Mouse (Mus musculus) large intestine, adult 2 months (tissue): ENCODE measurements around the gene Olfr1277. TPM values are rescaled to one million over a fixed set of nuclear protein-coding genes. Genes with fewer than 3 reads are reported as not detected.

Experiments used
- DNase-seq: peaks from one replicate; pipeline ENCODE4 v3.0.0-alpha.2; 2012; ENCODE audit warnings: low read depth, low spot score
- WGBS: fragments of 180-500 bp; shearing (Covaris S2); methylation state at CpG from one replicate; pipeline ENCODE4 v1.1.7; 2018; 5-methylcytosine and 5-hydroxymethylcytosine counted together
- polyA plus RNA-seq: library from polyadenylated mRNA; depleted of rRNA; stranded (reverse); fragments of >200 nt; gene quantifications from 2 replicates; pipeline ENCODE4 v1.2.3, GENCODE M21; 2012; rRNA removed

Olfr1277 gene
- not detected in 2 replicates for polyA plus RNA-seq

DNA sequence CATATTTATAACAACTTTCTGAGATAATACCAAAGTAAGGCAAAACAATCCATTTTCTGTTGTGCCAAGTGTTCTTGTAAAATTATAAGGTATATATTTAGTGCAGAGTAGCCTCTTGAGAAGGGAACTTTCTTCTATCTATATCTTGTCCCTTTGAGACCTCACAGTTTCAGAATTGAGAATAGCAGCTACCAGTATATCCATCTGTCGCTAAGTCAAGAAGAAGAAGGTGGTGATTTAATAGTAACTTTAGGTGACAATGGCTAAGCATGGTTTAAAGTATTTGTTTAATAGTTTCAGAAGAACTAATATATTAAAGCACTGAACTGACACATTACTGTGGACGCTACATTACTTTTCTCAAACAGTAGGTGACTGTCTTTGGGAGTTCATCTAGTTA lies at the start of gene Olfr1277:
Gene Olfr1277 (minus strand): TSS at position 101 of the 400 bp plus-strand sequence.
- WGBS, result 69% methylated on average over 2 of the region's 2 CpGs
- no peak for DNase-seq

DNA sequence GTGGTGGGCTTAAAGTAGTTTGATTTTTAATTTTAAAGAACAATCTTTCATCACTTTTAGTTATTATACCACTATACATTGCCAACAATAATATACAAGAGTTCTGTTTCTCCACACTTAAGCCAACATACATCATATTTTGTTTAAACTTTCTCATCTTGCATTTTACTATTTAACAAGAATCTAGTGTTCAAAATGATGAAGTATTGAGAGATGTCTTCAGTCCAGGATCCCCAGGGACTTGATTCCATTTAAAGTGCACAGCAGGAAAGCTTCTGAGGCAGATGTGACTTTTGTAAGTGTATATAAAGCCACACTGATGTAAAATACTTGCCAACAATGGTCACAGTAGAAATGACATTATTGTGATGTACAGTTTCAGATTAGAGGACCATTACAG lies 39.8 kb upstream of the Olfr1277 start, which contains the start of gene Olfr1280:
Gene Olfr1280 (plus strand): TSS at position 301 of the 400 bp plus-strand sequence.
- DNase-seq, result no peak

DNA sequence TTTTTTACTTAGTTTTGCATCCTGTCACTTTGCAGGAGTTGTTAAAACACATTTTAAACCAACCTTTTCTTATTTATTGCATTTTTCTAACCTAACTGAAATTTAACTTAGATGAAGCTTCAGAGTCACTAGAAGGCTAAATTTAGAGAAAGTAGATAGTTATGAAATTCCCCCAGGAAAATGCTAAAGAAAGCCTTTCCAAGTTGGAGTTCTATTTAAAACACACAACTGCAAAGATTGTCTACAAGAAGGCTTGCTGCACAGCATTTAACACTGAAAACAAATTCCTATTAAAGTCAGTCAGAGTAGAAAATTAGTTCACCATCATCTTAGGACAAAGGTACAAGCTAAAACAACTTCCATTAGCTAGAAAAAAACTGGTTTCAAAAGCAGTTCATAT lies 26.5 kb upstream of the Olfr1277 start, which contains the start of gene Olfr1279:
Gene Olfr1279 (plus strand): TSS at position 262 of the 400 bp plus-strand sequence.
- no peak for DNase-seq

DNA sequence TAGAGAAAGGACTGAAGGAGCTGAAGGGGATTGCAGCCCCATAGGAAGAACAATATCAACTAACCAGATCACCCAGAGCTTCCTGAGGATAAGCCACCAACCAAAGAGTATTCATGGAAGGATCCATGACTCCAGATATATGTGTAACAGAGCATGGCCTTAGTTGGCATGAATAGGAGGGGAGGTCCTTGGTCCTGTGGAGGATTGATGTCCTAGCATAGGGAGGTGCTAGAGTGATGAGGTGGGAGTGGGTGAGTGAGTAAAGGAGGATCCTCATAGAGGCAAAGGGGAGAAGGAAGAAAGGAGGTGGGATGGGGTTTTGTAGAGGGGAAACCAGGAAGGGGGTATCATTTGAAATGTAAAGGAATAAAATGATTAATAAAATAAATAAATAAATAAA lies 24.6 kb upstream of the Olfr1277 start:
- no peak for DNase-seq

DNA sequence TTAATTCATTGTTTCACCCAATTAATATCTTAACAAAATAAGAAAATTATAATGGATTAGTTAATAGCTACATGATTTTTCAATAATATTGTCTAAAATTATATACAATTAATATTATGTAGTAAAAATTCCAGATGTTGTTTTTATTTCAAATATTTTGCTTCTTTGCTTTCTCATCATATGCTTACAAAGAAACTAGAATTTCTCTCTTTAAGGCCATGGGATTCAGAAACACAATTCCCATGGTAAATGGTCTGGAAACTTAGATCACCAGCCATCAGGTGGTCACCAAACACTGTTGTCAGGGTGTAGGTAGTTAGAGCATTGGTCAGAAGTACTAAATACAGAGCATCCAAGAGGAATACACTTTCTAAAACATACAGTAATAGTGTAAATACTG lies 15.9 kb upstream of the Olfr1277 start, which contains the start of gene Olfr1278:
Gene Olfr1278 (plus strand): TSS at position 301 of the 400 bp plus-strand sequence.
- no peak for DNase-seq

DNA sequence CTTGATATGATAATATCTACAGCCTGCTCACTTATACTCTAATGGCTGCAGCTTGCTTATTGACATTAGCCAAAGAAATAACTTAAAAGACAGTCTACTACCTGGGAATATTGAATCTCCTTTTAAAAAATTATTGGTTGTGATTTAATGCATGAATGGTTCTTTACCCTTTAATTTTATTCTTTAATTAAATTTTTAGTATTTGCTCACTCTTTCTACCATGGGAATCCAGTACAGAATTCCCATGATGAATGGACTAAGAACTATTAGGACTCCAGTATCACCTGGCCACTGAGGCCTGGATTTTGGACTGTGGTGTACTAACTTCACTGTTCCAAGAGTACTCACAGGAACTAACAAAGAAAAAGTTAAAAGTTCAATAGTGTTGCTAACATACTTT lies 19.7 kb downstream of the Olfr1277 start, which contains the start of gene Olfr1276:
Gene Olfr1276 (plus strand): TSS at position 301 of the 400 bp plus-strand sequence.
- no peak for DNase-seq

DNA sequence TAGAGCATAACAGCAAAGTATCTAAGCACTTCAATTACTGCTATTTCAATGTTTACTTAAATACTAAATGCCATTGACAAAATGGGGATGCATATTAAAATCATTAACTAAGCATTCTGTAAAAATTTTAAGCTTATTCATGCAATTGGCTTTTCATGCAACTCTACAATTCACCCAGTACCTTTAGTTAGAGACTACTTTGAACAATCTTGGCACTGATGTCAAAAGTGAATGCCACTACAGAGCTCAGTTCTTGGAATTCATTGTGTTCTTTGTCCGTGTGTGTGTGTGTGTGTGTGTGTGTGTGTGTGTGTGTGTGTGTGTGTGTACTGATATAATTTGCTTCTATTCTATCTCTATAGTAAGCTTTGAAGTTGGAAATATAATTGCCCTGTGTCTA lies 38.7 kb downstream of the Olfr1277 start, which contains the start of gene Olfr1275:
Gene Olfr1275 (minus strand): TSS at position 101 of the 400 bp plus-strand sequence.
- WGBS, result 87% methylated on average over 1 of the region's 1 CpGs
- no peak for DNase-seq

DNA sequence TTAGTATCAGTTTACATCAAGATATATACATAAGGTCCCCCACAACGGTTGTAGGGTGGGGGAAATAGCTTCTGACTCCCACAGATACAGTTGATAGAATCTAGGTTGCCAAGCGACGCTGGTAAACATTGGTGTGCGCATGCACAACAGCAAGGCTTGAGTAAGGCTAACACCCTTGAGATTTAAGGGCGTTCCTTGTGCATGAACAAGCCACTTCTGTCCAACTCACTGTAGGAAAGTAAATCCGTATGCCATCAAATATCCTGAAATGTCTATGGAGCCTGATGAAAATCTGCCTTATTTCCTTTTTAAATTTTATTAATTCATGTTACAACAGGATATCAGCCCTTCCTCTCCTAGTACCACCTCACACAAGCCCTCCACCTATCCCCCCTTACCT lies 44.4 kb downstream of the Olfr1277 start, which contains the start of gene 4930430A15Rik:
Gene 4930430A15Rik (minus strand): TSS at position 101 of the 400 bp plus-strand sequence.
- DNase-seq, result no peak
- WGBS, result 81% methylated on average over 6 of the region's 6 CpGs

Other genes with a start within 250 kb of the Olfr1277 start
- not detected in 2 replicates for gene Gm13941, start 168.1 kb downstream of the Olfr1277 start, polyA plus RNA-seq
- gene Gm15130, start 121.2 kb downstream of the Olfr1277 start, polyA plus RNA-seq, result not detected in 2 replicates
- gene 4930430A15Rik, start 44.5 kb downstream of the Olfr1277 start, polyA plus RNA-seq, result not detected in 2 replicates
- not detected in 2 replicates for gene Olfr1275, start 38.8 kb downstream of the Olfr1277 start, polyA plus RNA-seq
- gene Olfr1276, start 19.6 kb downstream of the Olfr1277 start, polyA plus RNA-seq, result not detected in 2 replicates
- not detected in 2 replicates for gene Olfr1278, start 16.0 kb upstream of the Olfr1277 start, polyA plus RNA-seq
- not detected in 2 replicates for gene Olfr1279, start 26.5 kb upstream of the Olfr1277 start, polyA plus RNA-seq
- gene Olfr1280, start 39.9 kb upstream of the Olfr1277 start, polyA plus RNA-seq, result not detected in 2 replicates
- not detected in 2 replicates for gene Olfr1281, start 52.4 kb upstream of the Olfr1277 start, polyA plus RNA-seq
- gene Olfr1282, start 62.0 kb upstream of the Olfr1277 start, polyA plus RNA-seq, result not detected in 2 replicates
- gene Olfr1283, start 92.7 kb upstream of the Olfr1277 start, polyA plus RNA-seq, result not detected in 2 replicates
- gene Olfr1284, start 101.4 kb upstream of the Olfr1277 start, polyA plus RNA-seq, result not detected in 2 replicates
- gene Olfr1286, start 149.0 kb upstream of the Olfr1277 start, polyA plus RNA-seq, result not detected in 2 replicates
- not detected in 2 replicates for gene Olfr1287, start 175.0 kb upstream of the Olfr1277 start, polyA plus RNA-seq
- gene Olfr1288, start 200.0 kb upstream of the Olfr1277 start, polyA plus RNA-seq, result not detected in 2 replicates
- not detected in 2 replicates for gene Olfr1289, start 206.7 kb upstream of the Olfr1277 start, polyA plus RNA-seq
- not detected in 2 replicates for gene Olfr1290, start 219.7 kb upstream of the Olfr1277 start, polyA plus RNA-seq
- gene Olfr1291-ps1, start 223.1 kb upstream of the Olfr1277 start, polyA plus RNA-seq, result not detected in 2 replicates